Mouse (Mus musculus) limb, embryonic 11.5 days (tissue): Measurements from ENCODE around the gene Znrf1. TPM values are rescaled to one million over a fixed set of nuclear protein-coding genes. Genes with fewer than 3 reads are reported as not detected.
A peak's percentile ranks its signal among the peaks of the same experiment; 100 is the strongest.

Source experiments
- ATAC-seq: fragments of 200-750 bp; cut with Nextera tagmentation; 2 replicates; pipeline ENCODE4 v1.8.0; 2017; ENCODE audit warnings: low read depth; ENCODE audit not compliant: insufficient number of reproducible peaks, low FRiP score, low TSS enrichment
- DNase-seq: peaks from one replicate; pipeline ENCODE4 v3.0.0-alpha.2; 2015; ENCODE audit warnings: low spot score
- H3K27ac ChIP-seq: fragments of 300-500 bp; sonication (generic); replicated peaks from 2 replicates; pipeline ENCODE4 v1.5.1; 2014; ENCODE audit warnings: low read depth, mild to moderate bottlenecking, low read length
- H3K27me3 ChIP-seq: fragments of 300-500 bp; sonication (generic); 2 replicates; pipeline ENCODE4 v1.6.1; 2014; ENCODE audit warnings: mild to moderate bottlenecking, low read length, mixed read lengths; ENCODE audit not compliant: control insufficient read depth, insufficient read depth
- H3K36me3 ChIP-seq: fragments of 300-500 bp; sonication (generic); 2 replicates; pipeline ENCODE4 v1.6.1; 2014; ENCODE audit warnings: mild to moderate bottlenecking, low read length, moderate library complexity, mixed read lengths; ENCODE audit not compliant: control insufficient read depth, insufficient read depth
- H3K4me1 ChIP-seq: fragments of 300-500 bp; sonication (generic); 2 replicates; pipeline ENCODE4 v1.6.1; 2014; ENCODE audit warnings: low read length, mixed read lengths; ENCODE audit not compliant: control insufficient read depth, insufficient read depth
- H3K4me2 ChIP-seq: fragments of 300-500 bp; sonication (generic); 2 replicates; pipeline ENCODE4 v1.6.1; 2014; ENCODE audit warnings: low read depth, mild to moderate bottlenecking, moderate library complexity; ENCODE audit not compliant: severe bottlenecking
- H3K4me3 ChIP-seq: fragments of 300-500 bp; sonication (generic); 2 replicates; pipeline ENCODE4 v1.5.1; 2014; ENCODE audit warnings: low read depth, low read length
- H3K9ac ChIP-seq: fragments of 300-500 bp; sonication (generic); 2 replicates; pipeline ENCODE4 v1.6.1; 2014; ENCODE audit warnings: mild to moderate bottlenecking, low read length
- H3K9me3 ChIP-seq: fragments of 300-500 bp; sonication (generic); 2 replicates; pipeline ENCODE4 v1.6.1; 2016; ENCODE audit warnings: low read length; ENCODE audit not compliant: control insufficient read depth
- WGBS: fragments of 180-500 bp; shearing (Covaris S2); extraction: QIAGEN DNeasy Blood & Tissue Kit; methylation state at CpG from one replicate; pipeline ENCODE4 v1.1.7; 2014; 5-methylcytosine and 5-hydroxymethylcytosine counted together
- polyA plus RNA-seq: library from polyadenylated mRNA; unstranded; fragments of >200 nt; fragmentation: Nextera tagmentation; extraction: Ambion mirVana; gene quantifications from 2 replicates; pipeline ENCODE4 v1.2.1, GENCODE M21; 2014

Znrf1 gene
- polyA plus RNA-seq, 1 experiment from 2014 or later = 49.9 TPM

DNA sequence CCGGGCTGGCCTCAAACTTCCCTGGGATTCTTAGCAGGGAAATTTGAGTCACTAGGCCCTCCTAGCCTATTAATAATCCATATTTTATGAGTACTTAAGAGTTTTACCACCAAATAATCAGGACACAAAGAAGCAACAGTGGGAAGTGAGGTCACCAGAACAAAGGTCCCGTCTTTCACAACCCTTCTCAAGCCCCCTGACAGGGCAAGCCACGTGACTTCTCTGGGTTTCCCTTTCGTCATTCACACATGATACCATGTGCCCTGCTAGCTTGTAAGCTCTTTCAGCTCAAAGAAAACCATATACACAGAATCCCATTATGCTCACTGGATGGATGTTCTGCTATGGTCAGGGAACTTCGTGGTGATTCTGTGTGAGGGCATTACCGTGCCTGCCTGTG lies 81.9 kb downstream of the Znrf1 start:
- H3K27ac ChIP-seq = no peak overlapping the region
- DNase-seq = no peak
- WGBS = 73% methylated on average over 6 of the region's 6 CpGs
- no peaks in the 10 kb centered on the region for H3K4me1 ChIP-seq
- H3K9me3 ChIP-seq = no peaks in the 10 kb centered on the region
- H3K27me3 ChIP-seq = no peaks in the 10 kb centered on the region
- no peak for ATAC-seq
- no peak overlapping the region for H3K4me2 ChIP-seq
- H3K4me3 ChIP-seq = no peak overlapping the region
- H3K9ac ChIP-seq = no peak overlapping the region
- peaks cover 3% of the 10 kb centered on the region; the same call in 1 of the 2 replicates for H3K36me3 ChIP-seq

DNA sequence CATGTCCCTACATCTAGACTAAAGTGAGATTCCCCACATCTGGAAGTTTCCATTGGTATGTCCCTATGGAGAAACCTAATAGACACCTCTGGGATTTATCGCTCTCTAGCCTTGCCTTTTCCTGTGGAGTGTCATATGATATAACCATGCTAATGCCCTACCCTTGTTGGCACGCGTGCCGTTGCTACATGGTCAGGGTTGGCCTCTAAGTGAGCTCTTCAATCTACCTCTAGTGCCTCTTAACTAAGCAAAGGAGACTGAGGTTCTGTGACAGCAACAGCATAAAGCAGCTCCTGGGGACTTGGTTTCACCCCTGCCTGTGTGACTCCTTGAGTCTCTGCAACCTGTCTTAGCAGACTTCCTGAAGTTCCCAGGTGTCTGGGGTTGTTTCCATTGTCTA lies 82.4 kb downstream of the Znrf1 start:
- no peak overlapping the region for H3K9ac ChIP-seq
- no peaks in the 10 kb centered on the region for H3K4me1 ChIP-seq
- H3K27ac ChIP-seq = no peak overlapping the region
- ATAC-seq = no peak
- no peaks in the 10 kb centered on the region for H3K27me3 ChIP-seq
- H3K36me3 ChIP-seq = peaks cover 3% of the 10 kb centered on the region; the same call in 1 of the 2 replicates
- H3K4me3 ChIP-seq = no peak overlapping the region
- no peaks in the 10 kb centered on the region for H3K9me3 ChIP-seq
- no peak for DNase-seq
- H3K4me2 ChIP-seq = no peak overlapping the region
- WGBS = 98% methylated on average over 4 of the region's 4 CpGs

DNA sequence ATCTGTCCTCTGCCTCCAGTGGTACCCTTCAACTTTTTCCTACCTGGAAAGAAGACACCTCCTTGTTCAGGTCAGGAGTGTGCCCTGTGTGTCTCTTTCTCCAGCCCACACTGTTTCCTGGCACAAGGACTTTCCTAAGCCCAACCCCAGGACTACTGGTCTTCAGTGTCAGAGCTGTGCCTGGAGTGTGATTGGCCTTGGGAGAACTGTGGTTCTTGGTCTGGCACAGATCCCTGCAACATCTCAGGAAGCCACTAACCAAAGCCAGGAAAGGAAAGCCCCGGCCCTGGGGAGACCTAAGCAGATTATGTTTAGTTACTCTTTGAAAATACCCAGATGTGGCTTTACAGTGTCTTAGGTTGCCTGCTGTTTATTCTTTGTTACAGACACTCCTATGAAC lies 84.0 kb downstream of the Znrf1 start:
- Histone ChIP-seq H3K4me3 (no peak overlapping the region), H3K4me2 (no peak overlapping the region), H3K36me3 (peaks cover 3% of the 10 kb centered on the region), H3K27ac (no peak overlapping the region), H3K4me1 (no peaks in the 10 kb centered on the region), H3K27me3 (no peaks in the 10 kb centered on the region), H3K9ac (no peak overlapping the region), H3K9me3 (no peaks in the 10 kb centered on the region)
- WGBS = 69% methylated on average over 1 of the region's 1 CpGs
- no peak for ATAC-seq
- DNase-seq = no peak

DNA sequence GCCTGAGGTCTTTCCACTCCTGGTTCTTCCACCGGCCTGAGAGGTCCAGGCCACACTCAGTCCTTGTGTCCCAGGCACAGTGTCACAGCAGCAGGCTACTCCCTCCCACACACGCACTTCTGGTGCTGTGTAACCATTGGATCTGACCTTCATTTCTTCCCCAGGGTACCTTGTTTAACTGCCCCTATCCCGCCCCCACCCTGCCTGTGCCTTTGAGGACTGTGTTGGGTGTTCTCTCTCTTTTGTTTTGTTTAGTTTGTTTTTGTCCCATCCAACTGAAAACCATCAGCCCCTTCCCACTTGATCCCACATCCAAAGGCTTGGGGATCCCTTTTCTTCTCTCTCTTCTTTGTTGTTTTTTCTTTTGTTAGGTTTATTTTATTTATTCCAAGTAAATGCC lies 86.2 kb downstream of the Znrf1 start:
- DNase-seq (no peak), ATAC-seq (no peak)
- 84% methylated on average over 3 of the region's 3 CpGs for WGBS
- Histone ChIP-seq H3K9ac (no peak overlapping the region), H3K4me1 (no peaks in the 10 kb centered on the region), H3K4me2 (no peak overlapping the region), H3K36me3 (peaks cover 3% of the 10 kb centered on the region), H3K9me3 (no peaks in the 10 kb centered on the region), H3K27ac (no peak overlapping the region), H3K27me3 (no peaks in the 10 kb centered on the region), H3K4me3 (no peak overlapping the region)

DNA sequence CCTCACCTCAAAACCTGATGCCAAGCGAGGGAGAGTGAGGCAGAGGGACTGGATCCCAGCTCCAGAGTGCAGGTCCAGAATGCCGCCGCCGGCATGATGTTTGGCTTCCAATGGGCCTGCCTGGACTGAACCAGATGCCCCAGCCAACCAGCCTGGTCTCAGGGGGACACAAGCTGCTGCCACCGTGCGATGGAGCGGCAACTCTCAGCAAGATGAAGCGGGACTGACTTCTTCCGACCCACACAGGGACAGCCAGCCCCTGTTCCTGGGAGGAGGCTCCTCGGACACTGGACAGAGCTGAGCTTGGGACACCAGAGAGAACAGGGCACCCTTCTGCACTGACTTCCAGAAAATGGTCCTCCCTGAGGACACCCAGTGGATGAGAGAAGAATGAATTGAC lies 86.7 kb downstream of the Znrf1 start:
- no peak for DNase-seq

DNA sequence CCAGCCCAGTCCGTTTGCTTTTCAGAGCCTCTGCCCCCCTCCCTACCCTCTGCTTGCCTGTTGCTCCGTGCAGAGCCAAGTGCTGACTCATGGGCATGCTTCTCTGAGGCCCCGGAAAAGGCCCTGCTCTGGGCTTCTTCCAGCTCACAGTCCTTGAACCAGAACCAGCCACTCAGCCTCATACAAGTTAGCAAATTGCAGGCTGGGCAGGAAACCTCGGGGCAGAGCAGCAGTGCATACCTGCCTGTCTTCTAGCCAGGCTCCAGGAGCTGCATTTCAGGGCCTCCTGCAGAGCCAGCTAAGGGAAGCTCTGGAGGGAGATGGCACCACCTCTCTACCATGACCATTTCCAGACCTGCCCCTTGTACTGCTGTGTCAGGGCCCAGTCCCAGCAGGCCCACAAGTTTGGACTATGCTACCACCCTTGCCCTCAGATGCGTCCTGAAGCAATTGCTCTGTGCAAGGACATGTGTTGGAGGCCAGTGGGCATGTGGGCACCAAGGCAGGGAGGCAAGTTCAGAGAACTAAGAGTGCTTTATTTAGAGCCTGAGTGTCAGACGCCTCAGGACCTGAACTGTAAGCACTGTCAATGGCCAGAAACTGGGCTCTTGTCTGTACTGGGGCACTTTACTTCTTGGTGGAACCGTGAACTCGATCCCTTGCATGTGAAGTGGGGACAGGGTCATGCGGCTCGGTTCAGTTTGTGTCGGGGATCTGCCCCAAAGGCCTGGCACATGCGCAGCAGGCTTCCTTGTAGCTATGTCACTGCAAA lies 88.4 kb downstream of the Znrf1 start:
- no peaks in the 10 kb centered on the region for H3K9me3 ChIP-seq
- ATAC-seq = no peak
- H3K27me3 ChIP-seq = no peaks in the 10 kb centered on the region
- H3K4me1 ChIP-seq = no peaks in the 10 kb centered on the region
- no peak overlapping the region for H3K27ac ChIP-seq
- no peak overlapping the region for H3K4me3 ChIP-seq
- peaks cover 3% of the 10 kb centered on the region for H3K36me3 ChIP-seq
- no peak overlapping the region for H3K4me2 ChIP-seq
- H3K9ac ChIP-seq = no peak overlapping the region
- DNase-seq = no peak
- 86% methylated on average over 12 of the region's 12 CpGs for WGBS

More for the DNA sequence above, 86.7 kb downstream of the Znrf1 start:
- Histone ChIP-seq H3K9ac (no peak overlapping the region), H3K4me3 (no peak overlapping the region), H3K4me1 (no peaks in the 10 kb centered on the region), H3K9me3 (no peaks in the 10 kb centered on the region), H3K27me3 (no peaks in the 10 kb centered on the region), H3K36me3 (peaks cover 3% of the 10 kb centered on the region), H3K4me2 (no peak overlapping the region), H3K27ac (no peak overlapping the region)
- WGBS = 94% methylated on average over 10 of the region's 10 CpGs
- ATAC-seq = no peak

DNA sequence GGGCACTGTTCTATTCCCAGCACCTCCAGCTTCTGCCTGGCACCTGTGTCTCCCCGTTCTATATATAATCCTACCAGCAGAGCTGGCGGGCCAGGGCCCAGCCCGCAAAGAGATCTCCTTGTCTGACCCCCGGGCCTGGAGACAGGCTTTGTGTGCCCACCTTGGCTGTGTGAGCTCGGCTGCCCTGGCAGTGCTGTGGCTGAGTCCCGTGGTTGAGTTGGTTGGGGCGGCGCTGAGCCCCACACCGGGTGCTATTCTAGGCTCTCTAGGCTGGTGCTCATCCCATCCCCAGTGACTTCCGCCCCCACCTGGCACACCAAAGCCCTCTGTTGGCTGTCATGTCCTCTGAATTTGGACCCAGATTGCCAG lies 88.9 kb downstream of the Znrf1 start:
- 94% methylated on average over 10 of the region's 10 CpGs for WGBS

DNA sequence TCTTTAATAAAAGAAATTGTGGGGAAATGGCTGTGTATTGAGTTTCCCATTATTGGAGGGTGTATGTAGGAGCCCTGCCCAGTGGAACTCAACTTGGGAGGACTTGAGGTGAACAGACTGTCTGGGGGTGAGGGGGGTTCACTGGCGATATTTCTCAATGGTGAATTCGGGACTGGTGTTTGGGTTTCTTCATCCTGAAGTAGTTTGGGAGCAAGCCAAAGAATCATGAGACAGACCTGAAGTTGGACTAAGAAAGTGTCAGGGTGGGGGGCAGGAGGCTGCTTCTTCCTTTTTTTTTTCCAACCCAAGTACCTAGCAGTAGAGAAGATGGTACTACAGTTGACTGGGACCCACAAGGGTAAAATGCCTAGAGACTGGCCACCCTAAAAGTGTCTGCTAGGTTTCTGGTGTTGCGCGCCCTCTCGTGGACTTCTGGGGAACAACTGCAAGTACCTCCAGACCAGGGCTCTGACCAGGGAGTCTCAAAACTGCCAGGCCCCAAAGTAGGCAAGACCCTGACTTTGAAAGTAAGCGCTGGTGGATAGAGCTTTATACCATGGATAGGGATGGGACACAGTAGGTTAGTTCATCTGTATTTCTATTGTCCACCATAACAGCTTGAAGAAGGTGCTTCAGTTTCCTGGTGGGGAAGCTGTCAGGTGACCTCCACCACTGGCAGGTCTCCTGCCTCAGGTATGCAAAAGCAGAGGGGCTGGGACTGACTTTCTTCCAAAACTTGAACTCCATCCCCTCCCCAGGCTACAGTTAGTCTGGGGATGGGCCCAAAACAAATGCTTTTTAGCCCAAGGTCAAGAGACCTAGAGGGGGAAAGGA lies 90.0 kb downstream of the Znrf1 start:
- no peak overlapping the region for H3K9ac ChIP-seq
- no peak overlapping the region for H3K4me2 ChIP-seq
- H3K27me3 ChIP-seq = no peaks in the 10 kb centered on the region
- peaks cover 3% of the 10 kb centered on the region for H3K36me3 ChIP-seq
- peak; percentile 86 for DNase-seq
- no peak overlapping the region for H3K4me3 ChIP-seq
- ATAC-seq = no peak
- H3K4me1 ChIP-seq = no peaks in the 10 kb centered on the region
- H3K9me3 ChIP-seq = no peaks in the 10 kb centered on the region
- 36% methylated on average over 6 of the region's 6 CpGs for WGBS
- no peak overlapping the region for H3K27ac ChIP-seq

More for the DNA sequence above, 88.9 kb downstream of the Znrf1 start:
- H3K4me3 ChIP-seq = no peak overlapping the region
- no peak overlapping the region for H3K9ac ChIP-seq
- H3K4me1 ChIP-seq = no peaks in the 10 kb centered on the region
- no peak for DNase-seq
- no peaks in the 10 kb centered on the region for H3K27me3 ChIP-seq
- no peak overlapping the region for H3K27ac ChIP-seq
- peaks cover 3% of the 10 kb centered on the region for H3K36me3 ChIP-seq
- H3K4me2 ChIP-seq = no peak overlapping the region
- no peak for ATAC-seq
- H3K9me3 ChIP-seq = no peaks in the 10 kb centered on the region
